In the genomic region with DNA sequence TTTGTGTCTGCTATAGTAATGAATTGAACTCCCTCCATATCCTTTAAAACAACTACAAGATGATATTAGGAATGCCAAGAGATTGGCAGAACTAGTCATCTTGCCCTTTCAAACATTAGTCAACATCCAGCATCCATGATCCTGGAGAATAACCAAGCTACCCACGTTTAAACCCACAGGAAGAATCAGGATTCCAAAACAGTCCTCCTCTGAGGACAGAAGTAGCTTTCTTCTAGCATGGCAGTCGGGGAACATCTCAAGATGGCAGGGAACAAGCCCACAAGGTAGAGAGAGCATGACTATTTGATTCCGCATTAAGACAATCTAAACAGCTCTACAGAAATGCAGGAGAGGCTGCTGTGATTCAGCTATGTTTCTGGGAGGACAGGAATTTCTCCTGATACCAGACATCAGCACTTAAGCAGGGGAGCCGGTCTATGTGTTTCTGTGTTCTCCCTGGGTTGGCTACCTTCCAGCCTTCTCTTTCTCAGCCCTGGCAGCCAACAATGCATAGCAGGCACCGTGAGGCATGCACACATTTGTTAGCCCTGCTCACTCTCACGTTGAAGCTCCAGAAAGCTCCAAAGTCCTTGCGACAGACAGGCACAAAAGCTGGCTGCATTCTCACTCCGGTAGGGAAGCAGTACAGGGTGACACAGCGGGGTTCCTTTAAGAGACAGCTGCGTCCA, we compare ENCODE assay signal across 9 mouse cellular contexts.
A peak's percentile ranks its signal among the peaks of the same experiment; 100 is the strongest.
DNase-seq lines count a peak whose midpoint lies in the region; ATAC-seq and TF ChIP-seq lines count a peak whose summit lies in the region.
"Had no signal": no experiment of that assay in that cellular context is flagged by ENCODE, and none has a peak within 500 bp of the region (broad histone marks: within the 10 kb centered on the region; RNA-seq: fewer than 3 reads in every experiment).

No protein-coding gene starts in this region.

- H3K9me3 ChIP-seq in intestine, embryonic 14.5 days (ENCODE audit: control insufficient read depth, low read length): no peaks in the 10 kb centered on the region
- H3K9me3 ChIP-seq in intestine, postnatal 0 days (ENCODE audit: control insufficient read depth): no peaks in the 10 kb centered on the region
- no peaks in the 10 kb centered on the region for H3K9me3 ChIP-seq in heart, postnatal 0 days (replicated peaks; ENCODE audit: control insufficient read depth, low read length)
- no peaks in the 10 kb centered on the region for H3K9me3 ChIP-seq in midbrain, embryonic 14.5 days (ENCODE audit: control insufficient read depth, low read length)
- H3K9me3 ChIP-seq: limb, embryonic 15.5 days had no signal

- no peaks in the 10 kb centered on the region for H3K36me3 ChIP-seq in intestine, embryonic 14.5 days (ENCODE audit: control insufficient read depth, insufficient read depth, low read length)
- H3K36me3 ChIP-seq in intestine, postnatal 0 days (ENCODE audit: control insufficient read depth, insufficient read depth): no peaks in the 10 kb centered on the region
- H3K36me3 ChIP-seq in heart, postnatal 0 days (replicated peaks; ENCODE audit: control insufficient read depth, insufficient read depth, low read length): no peaks in the 10 kb centered on the region
- no peaks in the 10 kb centered on the region for H3K36me3 ChIP-seq in midbrain, embryonic 14.5 days (ENCODE audit: control insufficient read depth, insufficient read depth, low read length)
- H3K36me3 ChIP-seq: limb, embryonic 15.5 days had no signal

- no peak overlapping the region; the same call in 1 of the 2 replicates for H3K27ac ChIP-seq in intestine, embryonic 14.5 days (ENCODE audit: low read depth)
- no peak overlapping the region for H3K27ac ChIP-seq in intestine, postnatal 0 days (ENCODE audit: low read depth, low read length)
- H3K27ac ChIP-seq in cerebellum, adult 2 months (ENCODE audit: insufficient read depth, low read length): no peak overlapping the region
- peak overlapping the region; percentile 68 for H3K27ac ChIP-seq in heart, postnatal 0 days (ENCODE audit: low read depth)
- H3K27ac ChIP-seq in midbrain, embryonic 14.5 days (replicated peaks; ENCODE audit: low read depth, low read length): no peak overlapping the region
- no peak overlapping the region for H3K27ac ChIP-seq in gastrocnemius, adult 2 months
- H3K27ac ChIP-seq: limb, embryonic 15.5 days had no signal

- WGBS in intestine, embryonic 14.5 days: 34% methylated on average over 10 of the region's 10 CpGs
- WGBS in intestine, postnatal 0 days: 48% methylated on average over 10 of the region's 10 CpGs
- 24% methylated on average over 10 of the region's 10 CpGs for WGBS in cerebellum, adult 2 months
- WGBS in heart, postnatal 0 days: 20% methylated on average over 10 of the region's 10 CpGs
- WGBS in midbrain, embryonic 14.5 days: 54% methylated on average over 10 of the region's 10 CpGs

- no peak for TF ChIP-seq CTCF in intestine, postnatal 0 days (IDR thresholded peaks at IDR 0.05; ENCODE audit: low read depth)
- no peak for TF ChIP-seq CTCF in cerebellum, adult 2 months (IDR thresholded peaks at IDR 0.05; ENCODE audit: borderline replicate concordance, insufficient read depth, low read depth, low read length)
- no peak for TF ChIP-seq CTCF in heart, postnatal 0 days (IDR thresholded peaks at IDR 0.05; ENCODE audit: low read depth)
- TF ChIP-seq CTCF in gastrocnemius, adult 2 months (IDR thresholded peaks at IDR 0.05): no peak

- DNase-seq in intestine, embryonic 14.5 days (ENCODE audit: low spot score): peak; percentile 60
- peak; percentile 33 to 62 for DNase-seq in cerebellum, adult 2 months
- peak; percentile 78 for DNase-seq in heart, postnatal 0 days (ENCODE audit: low spot score)
- peak; percentile 64 for DNase-seq in midbrain, embryonic 14.5 days
- DNase-seq in urinary bladder, postnatal 36 days (ENCODE audit: low spot score in 2 of 2): no peak
- no peak for DNase-seq in gastrocnemius, adult 2 months

- peaks cover 3% of the 10 kb centered on the region; the same call in 1 of the 2 replicates for H3K4me1 ChIP-seq in intestine, embryonic 14.5 days (replicated peaks; ENCODE audit: control insufficient read depth, insufficient read depth, low read length)
- H3K4me1 ChIP-seq in intestine, postnatal 0 days (replicated peaks; ENCODE audit: control insufficient read depth, insufficient read depth, low read length): no peaks in the 10 kb centered on the region
- peaks cover 3% of the 10 kb centered on the region for H3K4me1 ChIP-seq in cerebellum, adult 2 months (ENCODE audit: control insufficient read depth, insufficient read depth, low read length)
- peaks cover 6% of the 10 kb centered on the region; the same call in 1 of the 2 replicates for H3K4me1 ChIP-seq in heart, postnatal 0 days (ENCODE audit: control insufficient read depth, insufficient read depth)
- no peaks in the 10 kb centered on the region for H3K4me1 ChIP-seq in midbrain, embryonic 14.5 days (ENCODE audit: control insufficient read depth, insufficient read depth, low read length)
- H3K4me1 ChIP-seq: limb, embryonic 15.5 days had no signal

- H3K4me3 ChIP-seq in intestine, embryonic 14.5 days (ENCODE audit: low read depth, low read length): no peak overlapping the region
- H3K4me3 ChIP-seq in intestine, postnatal 0 days (ENCODE audit: low read depth, low read length): no peak overlapping the region
- no peak overlapping the region for H3K4me3 ChIP-seq in cerebellum, adult 2 months (replicated peaks; ENCODE audit: insufficient read depth, low read depth, low read length)
- no peak overlapping the region for H3K4me3 ChIP-seq in heart, postnatal 0 days (ENCODE audit: low read depth, low read length)
- H3K4me3 ChIP-seq in midbrain, embryonic 14.5 days (replicated peaks; ENCODE audit: low read depth, low read length): no peak overlapping the region
- no peak overlapping the region for H3K4me3 ChIP-seq in gastrocnemius, adult 2 months
- H3K4me3 ChIP-seq: limb, embryonic 15.5 days had no signal

- H3K27me3 ChIP-seq in intestine, embryonic 14.5 days (replicated peaks; ENCODE audit: control insufficient read depth, insufficient read depth, low read length): no peaks in the 10 kb centered on the region
- no peaks in the 10 kb centered on the region for H3K27me3 ChIP-seq in intestine, postnatal 0 days (replicated peaks; ENCODE audit: control insufficient read depth, insufficient read depth, low read length)
- no peaks in the 10 kb centered on the region for H3K27me3 ChIP-seq in cerebellum, adult 2 months (ENCODE audit: control insufficient read depth, insufficient read depth, low read length)
- H3K27me3 ChIP-seq in heart, postnatal 0 days (ENCODE audit: control insufficient read depth, insufficient read depth, low read length): no peaks in the 10 kb centered on the region
- no peaks in the 10 kb centered on the region for H3K27me3 ChIP-seq in midbrain, embryonic 14.5 days (ENCODE audit: control insufficient read depth, insufficient read depth, low read length)
- H3K27me3 ChIP-seq: limb, embryonic 15.5 days had no signal

- intact Hi-C loops in gastrocnemius, adult 2 months (cut with DNase I): no loop called here

- peak overlapping the region; percentile 20; the same call in 1 of the 2 replicates for H3K4me2 ChIP-seq in intestine, embryonic 14.5 days (ENCODE audit: low read length)
- no peak overlapping the region for H3K4me2 ChIP-seq in intestine, postnatal 0 days (replicated peaks; ENCODE audit: low read depth)
- no peak overlapping the region; the same call in 1 of the 2 replicates for H3K4me2 ChIP-seq in heart, postnatal 0 days (ENCODE audit: low read depth, low read length)
- H3K4me2 ChIP-seq in midbrain, embryonic 14.5 days (ENCODE audit: low read length): no peak overlapping the region
- H3K4me2 ChIP-seq: limb, embryonic 15.5 days had no signal

- no peak overlapping the region for H3K9ac ChIP-seq in intestine, embryonic 14.5 days (ENCODE audit: low read length)
- no peak overlapping the region for H3K9ac ChIP-seq in intestine, postnatal 0 days (ENCODE audit: low read depth, low read length)
- no peak overlapping the region for H3K9ac ChIP-seq in heart, postnatal 0 days (replicated peaks; ENCODE audit: low read depth, low read length)
- no peak overlapping the region for H3K9ac ChIP-seq in midbrain, embryonic 14.5 days (replicated peaks; ENCODE audit: low read length)
- H3K9ac ChIP-seq: limb, embryonic 15.5 days had no signal

- TF ChIP-seq POLR2A in cerebellum, adult 2 months (IDR thresholded peaks at IDR 0.05; ENCODE audit: borderline replicate concordance, insufficient read depth, low read length): no peak

- no peak for TF ChIP-seq EP300 in heart, postnatal 0 days (IDR thresholded peaks at IDR 0.05; ENCODE audit: low read depth)

- ATAC-seq in intestine, embryonic 14.5 days (replicated peaks; ENCODE audit: low FRiP score, low TSS enrichment, low read depth): no peak
- ATAC-seq in intestine, postnatal 0 days: no peak
- ATAC-seq in heart, postnatal 0 days (ENCODE audit: insufficient read depth, low read depth): peak; percentile 90
- no peak for ATAC-seq in midbrain, embryonic 14.5 days (ENCODE audit: low FRiP score, low TSS enrichment)
- ATAC-seq in activated CD4-positive, CD25-positive, alpha-beta regulatory T cell, adult 4 months: no peak

Comparison
In these comparisons a context has a peak if more than half of its experiments do, and no peak if none do; other contexts are left out.
1. DNase-seq: peak in intestine, embryonic 14.5 days (single experiment), cerebellum, adult 2 months (2 of 2), heart, postnatal 0 days (single experiment) and midbrain, embryonic 14.5 days (single experiment); none in urinary bladder, postnatal 36 days (0 of 2) and gastrocnemius, adult 2 months (single experiment).